Mouse (Mus musculus) lung, adult 2 months (tissue): ENCODE data around the gene Aes. TPM values are rescaled to one million over a fixed set of nuclear protein-coding genes. Genes with fewer than 3 reads are reported as not detected.

Source experiments
- DNase-seq: peaks from one replicate; pipeline ENCODE4 v3.0.0; 2022
- H3K4me1 ChIP-seq: fragments of 200-500 bp; 2 replicates; pipeline ENCODE4 v1.6.1; 2011; ENCODE audit warnings: low read length; ENCODE audit not compliant: control insufficient read depth, insufficient read depth
- H3K4me3 ChIP-seq: fragments of 200-500 bp; replicated peaks from 2 replicates; pipeline ENCODE3; 2011; ENCODE audit warnings: low read depth, mild to moderate bottlenecking, control low read depth, low read length; ENCODE audit errors: extremely low read depth
- CTCF ChIP-seq: fragments of 200-500 bp; IDR thresholded peaks from 2 replicates; pipeline ENCODE4 v1.5.1; 2011; ENCODE audit warnings: mild to moderate bottlenecking, low read length, control low read depth; ENCODE audit not compliant: insufficient read depth
- POLR2A ChIP-seq: fragments of 200-500 bp; IDR thresholded peaks from 2 replicates; pipeline ENCODE4 v1.6.1; 2011; ENCODE audit warnings: low read depth, mild to moderate bottlenecking, control low read depth, low read length, borderline replicate concordance; ENCODE audit errors: extremely low read depth
- WGBS: fragments of 180-500 bp; shearing (Covaris S2); methylation state at CpG from one replicate; pipeline ENCODE4 v1.1.7; 2018; 5-methylcytosine and 5-hydroxymethylcytosine counted together
- polyA plus RNA-seq: library from polyadenylated mRNA; depleted of rRNA; stranded (reverse); fragments of >200 nt; gene quantifications from 2 replicates; pipeline ENCODE4 v1.2.3, GENCODE M21; 2012

Aes gene
- polyA plus RNA-seq, 1 experiment: 1,275 TPM

GRCm38 (mm10) chr10:81591846-81592245, 32.6 kb downstream of the Aes start:
- 59% methylated on average over 9 of the region's 9 CpGs for WGBS
- H3K4me3 ChIP-seq: no peak overlapping the region
- TF ChIP-seq POLR2A: no peak
- no peak for TF ChIP-seq CTCF
- H3K4me1 ChIP-seq: no peaks in the 10 kb centered on the region
- no peak for DNase-seq

GRCm38 (mm10) chr10:81592631-81593030, 33.3 kb downstream of the Aes start:
- Histone ChIP-seq H3K4me1 (no peaks in the 10 kb centered on the region), H3K4me3 (no peak overlapping the region)
- TF ChIP-seq CTCF (no peak), POLR2A (no peak)
- 73% methylated on average over 7 of the region's 7 CpGs for WGBS
- no peak for DNase-seq

GRCm38 (mm10) chr10:81593223-81593622, 33.9 kb downstream of the Aes start:
- WGBS: 62% methylated on average over 4 of the region's 4 CpGs
- no peaks in the 10 kb centered on the region for H3K4me1 ChIP-seq
- DNase-seq: no peak
- H3K4me3 ChIP-seq: no peak overlapping the region
- no peak for TF ChIP-seq POLR2A
- no peak for TF ChIP-seq CTCF

GRCm38 (mm10) chr10:81593935-81594334, 34.6 kb downstream of the Aes start:
- TF ChIP-seq CTCF (no peak), POLR2A (no peak)
- no peak overlapping the region for H3K4me3 ChIP-seq
- no peak for DNase-seq
- H3K4me1 ChIP-seq: no peaks in the 10 kb centered on the region
- 64% methylated on average over 18 of the region's 18 CpGs for WGBS

- H3K4me1 ChIP-seq: 0 out of 2 replicates have a peak, but pooled peaks cover under 1% of the 10 kb centered on the region
- H3K4me3 ChIP-seq: no peak overlapping the region
- no peak for TF ChIP-seq POLR2A
- TF ChIP-seq CTCF: no peak
- WGBS: 49% methylated on average over 5 of the region's 5 CpGs
- no peak for DNase-seq
These were observed 36.3 kb downstream of the Aes start for GRCm38 (mm10) chr10:81595599-81595998.

GRCm38 (mm10) chr10:81596611-81597010, 37.3 kb downstream of the Aes start:
- no peak overlapping the region for H3K4me3 ChIP-seq
- no peak for DNase-seq

GRCm38 (mm10) chr10:81597137-81597950, 38.1 kb downstream of the Aes start:
- Histone ChIP-seq H3K4me3 (peak overlapping the region; percentile 45), H3K4me1 (peaks cover 8% of the 10 kb centered on the region)
- WGBS: 8% methylated on average over 12 of the region's 12 CpGs
- peak; percentile 54 for DNase-seq
- TF ChIP-seq CTCF (no peak), POLR2A (0 out of 2 replicates have a peak, but pooled peaks have one; percentile 21)

More at GRCm38 (mm10) chr10:81596611-81597010, 37.3 kb downstream of the Aes start:
- H3K4me1 ChIP-seq: peaks cover 8% of the 10 kb centered on the region
- no peak for TF ChIP-seq CTCF
- TF ChIP-seq POLR2A: no peak
- WGBS: 17% methylated on average over 10 of the region's 10 CpGs

- peaks cover 8% of the 10 kb centered on the region for H3K4me1 ChIP-seq
These were observed 39.1 kb downstream of the Aes start for GRCm38 (mm10) chr10:81598342-81598741.

GRCm38 (mm10) chr10:81598871-81599270, 39.6 kb downstream of the Aes start:
- Histone ChIP-seq H3K4me1 (peaks cover 8% of the 10 kb centered on the region), H3K4me3 (no peak overlapping the region)
- 55% methylated on average over 6 of the region's 6 CpGs for WGBS
- TF ChIP-seq POLR2A (no peak), CTCF (no peak)
- no peak for DNase-seq

More at GRCm38 (mm10) chr10:81598342-81598741, 39.1 kb downstream of the Aes start:
- TF ChIP-seq CTCF (no peak), POLR2A (no peak)
- no peak overlapping the region for H3K4me3 ChIP-seq
- WGBS: 55% methylated on average over 3 of the region's 3 CpGs
- no peak for DNase-seq

- 77% methylated on average over 5 of the region's 5 CpGs for WGBS
- peaks cover 9% of the 10 kb centered on the region for H3K4me1 ChIP-seq
These were observed 40.3 kb downstream of the Aes start for GRCm38 (mm10) chr10:81599630-81600029.

More at GRCm38 (mm10) chr10:81599630-81600029, 40.3 kb downstream of the Aes start:
- no peak for DNase-seq
- TF ChIP-seq POLR2A (no peak), CTCF (no peak)
- no peak overlapping the region for H3K4me3 ChIP-seq
